Mouse (Mus musculus) cerebellum, adult 11 months (tissue): ENCODE results near the gene D5Ertd579e.

Experiments
- DNase-seq: peaks from one replicate; pipeline ENCODE4 v3.0.0; 2022

Gene D5Ertd579e

GRCm38 (mm10) chr5:36598883-36599282 is 96.9 kb downstream of the D5Ertd579e start:
- no peak for DNase-seq

GRCm38 (mm10) chr5:36597653-36598052 is 98.2 kb downstream of the D5Ertd579e start:
- no peak for DNase-seq

- DNase-seq, result no peak
These were observed 99.6 kb downstream of the D5Ertd579e start for GRCm38 (mm10) chr5:36596225-36596624.

GRCm38 (mm10) chr5:36595115-36595514 is 100.7 kb downstream of the D5Ertd579e start:
- no peak for DNase-seq

- no peak for DNase-seq
These were observed 101.5 kb downstream of the D5Ertd579e start for GRCm38 (mm10) chr5:36594344-36594743.

GRCm38 (mm10) chr5:36593176-36593575 is 102.6 kb downstream of the D5Ertd579e start, which contains the start of gene Tbc1d14:
Gene Tbc1d14 (minus strand): TSS chr5:36593276.
- DNase-seq, result no peak

GRCm38 (mm10) chr5:36590499-36590920 is 105.3 kb downstream of the D5Ertd579e start:
- DNase-seq, result no peak

- DNase-seq, result no peak
These were observed 111.5 kb downstream of the D5Ertd579e start for GRCm38 (mm10) chr5:36584299-36584698.

GRCm38 (mm10) chr5:36581924-36582642 is 113.7 kb downstream of the D5Ertd579e start:
- peak; percentile 99 for DNase-seq

- no peak for DNase-seq
These were observed 114.4 kb downstream of the D5Ertd579e start for GRCm38 (mm10) chr5:36581259-36581923.

GRCm38 (mm10) chr5:36579967-36580366 is 115.9 kb downstream of the D5Ertd579e start:
- DNase-seq, result no peak

- no peak for DNase-seq
These were observed 116.8 kb downstream of the D5Ertd579e start for GRCm38 (mm10) chr5:36578982-36579381.

GRCm38 (mm10) chr5:36576457-36576856 is 119.4 kb downstream of the D5Ertd579e start:
- DNase-seq, result no peak

GRCm38 (mm10) chr5:36575745-36576144 is 120.1 kb downstream of the D5Ertd579e start:
- DNase-seq, result no peak

- no peak for DNase-seq
These were observed 120.6 kb downstream of the D5Ertd579e start for GRCm38 (mm10) chr5:36575227-36575626.

- no peak for DNase-seq
These were observed 121.5 kb downstream of the D5Ertd579e start for GRCm38 (mm10) chr5:36574147-36574870.

- no peak for DNase-seq
These were observed 122.5 kb downstream of the D5Ertd579e start for GRCm38 (mm10) chr5:36573354-36573753.

- no peak for DNase-seq
These were observed 124.5 kb downstream of the D5Ertd579e start for GRCm38 (mm10) chr5:36571371-36571770.

GRCm38 (mm10) chr5:36570546-36571245 is 125.1 kb downstream of the D5Ertd579e start:
- no peak for DNase-seq

GRCm38 (mm10) chr5:36570098-36570497 is 125.7 kb downstream of the D5Ertd579e start:
- DNase-seq, result no peak

- no peak for DNase-seq
These were observed 127.7 kb downstream of the D5Ertd579e start for GRCm38 (mm10) chr5:36568118-36568517.

GRCm38 (mm10) chr5:36567627-36568026 is 128.2 kb downstream of the D5Ertd579e start:
- DNase-seq, result no peak

GRCm38 (mm10) chr5:36564530-36564929 is 131.3 kb downstream of the D5Ertd579e start:
- no peak for DNase-seq
